Mouse (Mus musculus): ENCODE results near the gene Cdc14a. TPM values are rescaled to one million over a fixed set of nuclear protein-coding genes. Genes with fewer than 3 reads are reported as not detected.

The Cdc14a gene
- total and polyA plus RNA-seq, 2 experiments from 2014 or later, result 3.1 to 4.1 TPM

DNA sequence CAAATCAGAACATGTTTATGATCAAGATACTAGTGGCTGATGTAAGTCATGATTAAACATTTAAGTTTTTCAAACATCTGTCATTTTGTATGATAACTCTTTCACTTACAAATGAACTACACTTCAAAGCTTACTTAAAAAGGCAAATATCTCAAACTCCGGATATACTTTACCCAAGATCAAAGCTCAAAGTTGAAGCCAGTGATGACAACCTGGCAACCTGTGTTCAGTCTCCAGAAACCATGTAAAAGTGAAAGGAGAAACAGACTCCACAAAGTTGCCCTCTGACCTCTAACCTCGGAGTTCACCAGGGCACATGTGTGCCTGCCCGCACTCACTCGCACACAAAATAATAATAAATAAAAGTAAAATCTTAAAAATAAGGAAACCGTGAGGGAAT lies 49.3 kb downstream of the Cdc14a start:
- Histone ChIP-seq H3K9ac (no peak overlapping the region), H3K4me1 (ENCODE audit: insufficient read depth) (no peaks in the 10 kb centered on the region), H3K36me3 (ENCODE audit: insufficient read depth) (no peaks in the 10 kb centered on the region), H3K9me3 (ENCODE audit: low read length) (no peaks in the 10 kb centered on the region), H3K27ac (ENCODE audit: low read depth, low read length) (no peak overlapping the region), H3K27me3 (ENCODE audit: insufficient read depth, low read length) (no peaks in the 10 kb centered on the region), H3K4me3 (ENCODE audit: low read depth, low read length) (no peak overlapping the region), H3K4me2 (ENCODE audit: low read depth) (no peak overlapping the region)
- no peak for ATAC-seq
- no peak for DNase-seq
- WGBS, result 95% methylated on average over 5 of the region's 5 CpGs
- TF ChIP-seq CTCF (IDR thresholded peaks at IDR 0.05; ENCODE audit: low read depth), result no peak

DNA sequence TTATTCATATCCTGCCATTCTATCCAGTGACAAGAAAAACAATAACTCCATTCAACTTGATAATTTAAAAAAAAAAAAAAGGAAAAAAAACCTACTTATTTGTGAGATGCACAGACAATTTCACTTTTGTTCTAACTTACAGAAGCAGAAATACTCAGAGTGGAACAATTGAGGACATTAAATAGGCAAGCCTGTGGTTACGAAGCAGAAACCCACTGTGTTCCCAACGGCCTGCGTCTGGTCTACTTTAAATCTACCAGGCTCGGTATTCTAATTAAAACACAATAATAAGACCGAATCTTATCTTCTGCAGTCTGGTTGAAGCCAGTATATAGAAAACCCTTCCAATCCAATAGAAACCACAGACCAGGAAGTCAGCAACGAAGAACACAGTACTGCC lies 50.6 kb downstream of the Cdc14a start:
- Histone ChIP-seq H3K9me3 (ENCODE audit: low read length) (no peaks in the 10 kb centered on the region), H3K4me1 (ENCODE audit: insufficient read depth) (no peaks in the 10 kb centered on the region), H3K4me3 (ENCODE audit: low read depth, low read length) (no peak overlapping the region), H3K9ac (no peak overlapping the region), H3K36me3 (ENCODE audit: insufficient read depth) (no peaks in the 10 kb centered on the region), H3K4me2 (ENCODE audit: low read depth) (no peak overlapping the region), H3K27me3 (ENCODE audit: insufficient read depth, low read length) (no peaks in the 10 kb centered on the region), H3K27ac (ENCODE audit: low read depth, low read length) (no peak overlapping the region)
- WGBS, result 49% methylated on average over 6 of the region's 6 CpGs
- no peak for ATAC-seq
- DNase-seq, result no peak
- no peak for TF ChIP-seq CTCF (IDR thresholded peaks at IDR 0.05; ENCODE audit: low read depth)

GRCm38 (mm10) chr3:116368868-116369437 lies 54.9 kb downstream of the Cdc14a start:
- Histone ChIP-seq H3K4me3 (ENCODE audit: low read depth, low read length) (no peak overlapping the region), H3K27me3 (ENCODE audit: insufficient read depth, low read length) (no peaks in the 10 kb centered on the region), H3K9me3 (ENCODE audit: low read length) (no peaks in the 10 kb centered on the region), H3K36me3 (ENCODE audit: insufficient read depth) (no peaks in the 10 kb centered on the region), H3K4me2 (ENCODE audit: low read depth) (no peak overlapping the region), H3K9ac (no peak overlapping the region), H3K4me1 (ENCODE audit: insufficient read depth) (no peaks in the 10 kb centered on the region), H3K27ac (ENCODE audit: low read depth, low read length) (no peak overlapping the region)
- 20% methylated on average over 4 of the region's 4 CpGs for WGBS
- DNase-seq (no peak), ATAC-seq (peak; percentile 36; the same call in 1 of the 2 replicates)
- TF ChIP-seq CTCF (IDR thresholded peaks at IDR 0.05; ENCODE audit: low read depth), result no peak

DNA sequence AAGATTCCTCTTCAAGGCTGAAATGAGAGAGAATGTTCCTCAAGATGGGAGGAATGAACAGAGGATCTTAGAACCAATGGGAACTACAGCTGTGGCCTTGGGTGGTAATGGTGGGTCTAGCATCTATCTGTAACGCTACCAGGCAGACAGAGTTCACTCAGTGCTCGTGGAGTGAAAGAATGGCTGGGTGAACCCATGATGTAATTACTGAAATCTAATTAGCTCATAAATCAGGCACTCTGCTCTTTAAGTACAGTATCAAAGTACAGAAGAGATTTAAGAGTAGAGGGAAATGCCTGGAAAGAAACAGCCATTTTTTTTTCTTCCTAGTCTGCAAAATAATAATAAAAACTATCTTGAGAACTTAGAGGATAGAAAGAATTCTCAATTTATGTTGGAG lies 57.7 kb downstream of the Cdc14a start:
- no peak for DNase-seq
- H3K9ac ChIP-seq, result no peak overlapping the region
- H3K27me3 ChIP-seq (ENCODE audit: insufficient read depth, low read length), result no peaks in the 10 kb centered on the region
- H3K4me2 ChIP-seq (ENCODE audit: low read depth), result no peak overlapping the region
- H3K4me3 ChIP-seq (ENCODE audit: low read depth, low read length), result no peak overlapping the region
- H3K27ac ChIP-seq (ENCODE audit: low read depth, low read length), result no peak overlapping the region
- 62% methylated on average over 2 of the region's 2 CpGs for WGBS
- no peak for TF ChIP-seq CTCF (IDR thresholded peaks at IDR 0.05; ENCODE audit: low read depth)
- H3K36me3 ChIP-seq (ENCODE audit: insufficient read depth), result no peaks in the 10 kb centered on the region
- H3K9me3 ChIP-seq (ENCODE audit: low read length), result no peaks in the 10 kb centered on the region
- ATAC-seq, result no peak
- no peaks in the 10 kb centered on the region for H3K4me1 ChIP-seq (ENCODE audit: insufficient read depth)

DNA sequence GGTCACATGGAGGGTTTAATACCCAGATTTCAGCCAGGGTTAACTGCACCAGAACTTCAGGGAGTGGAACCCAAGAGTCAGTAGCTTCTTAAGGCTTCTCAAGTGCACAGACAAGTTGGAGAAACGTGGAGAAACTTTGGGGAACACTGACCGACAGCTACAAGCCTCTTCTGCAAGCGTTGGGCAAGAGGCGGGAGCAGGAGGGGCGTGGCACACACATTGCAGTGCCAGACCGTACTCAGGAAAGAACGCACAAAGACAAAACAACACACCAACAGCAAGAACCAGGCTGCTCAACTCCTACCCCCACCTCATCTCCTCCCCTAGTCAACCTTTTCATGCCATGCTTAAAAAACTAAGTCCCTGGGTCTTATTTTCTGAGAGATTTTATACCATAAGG lies 61.9 kb downstream of the Cdc14a start:
- TF ChIP-seq CTCF (IDR thresholded peaks at IDR 0.05; ENCODE audit: low read depth), result no peak
- Histone ChIP-seq H3K4me1 (ENCODE audit: insufficient read depth) (no peaks in the 10 kb centered on the region), H3K4me2 (ENCODE audit: low read depth) (no peak overlapping the region), H3K27me3 (ENCODE audit: insufficient read depth, low read length) (no peaks in the 10 kb centered on the region), H3K9ac (no peak overlapping the region), H3K27ac (ENCODE audit: low read depth, low read length) (no peak overlapping the region), H3K9me3 (ENCODE audit: low read length) (no peaks in the 10 kb centered on the region), H3K36me3 (ENCODE audit: insufficient read depth) (no peaks in the 10 kb centered on the region), H3K4me3 (ENCODE audit: low read depth, low read length) (no peak overlapping the region)
- 82% methylated on average over 7 of the region's 7 CpGs for WGBS
- DNase-seq (no peak), ATAC-seq (no peak)

DNA sequence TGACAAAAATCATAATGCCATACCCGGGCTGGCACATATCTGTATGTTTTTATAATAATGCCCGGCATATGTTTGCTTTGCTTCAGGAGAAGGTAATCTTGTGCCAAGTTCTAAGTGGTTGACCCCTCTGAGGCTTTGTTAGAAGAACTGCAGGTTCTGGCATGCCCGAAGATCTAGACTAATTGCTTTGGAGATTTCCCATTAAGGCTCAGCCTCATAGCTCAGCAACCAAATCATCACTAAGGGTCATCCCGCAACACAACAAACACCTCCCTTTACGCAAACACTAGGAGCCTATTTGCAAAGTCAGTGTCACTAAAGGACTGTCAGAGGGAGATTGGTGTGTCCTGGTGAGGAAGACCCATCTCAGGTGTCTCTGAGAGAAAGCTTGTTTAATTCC lies 62.7 kb downstream of the Cdc14a start:
- H3K4me2 ChIP-seq (ENCODE audit: low read depth), result no peak overlapping the region
- TF ChIP-seq CTCF (IDR thresholded peaks at IDR 0.05; ENCODE audit: low read depth), result no peak
- WGBS, result 84% methylated on average over 5 of the region's 5 CpGs
- no peak overlapping the region for H3K27ac ChIP-seq (ENCODE audit: low read depth, low read length)
- no peaks in the 10 kb centered on the region for H3K36me3 ChIP-seq (ENCODE audit: insufficient read depth)
- ATAC-seq, result no peak
- DNase-seq, result no peak
- no peaks in the 10 kb centered on the region for H3K27me3 ChIP-seq (ENCODE audit: insufficient read depth, low read length)
- H3K4me1 ChIP-seq (ENCODE audit: insufficient read depth), result no peaks in the 10 kb centered on the region
- H3K9ac ChIP-seq, result no peak overlapping the region
- no peaks in the 10 kb centered on the region for H3K9me3 ChIP-seq (ENCODE audit: low read length)
- H3K4me3 ChIP-seq (ENCODE audit: low read depth, low read length), result no peak overlapping the region

DNA sequence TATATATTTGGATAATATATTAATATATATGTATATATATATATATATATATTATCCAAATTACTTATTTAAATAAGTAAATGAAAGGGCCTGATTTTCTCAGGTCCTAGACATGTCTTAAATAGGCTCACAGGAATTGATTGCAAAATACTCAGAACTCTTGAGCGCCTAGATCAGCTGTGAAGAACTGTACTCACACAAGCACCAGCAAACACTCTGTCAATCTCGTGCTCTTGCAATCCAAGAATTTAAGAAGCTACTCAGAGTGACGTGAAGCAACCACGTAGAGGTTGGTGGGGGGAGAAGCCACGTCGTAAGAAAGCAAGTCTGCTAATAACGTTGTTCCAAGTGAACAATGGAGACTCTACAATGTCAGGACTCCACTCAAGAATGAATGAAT lies 66.0 kb downstream of the Cdc14a start:
- Histone ChIP-seq H3K27ac (ENCODE audit: low read depth, low read length) (no peak overlapping the region), H3K36me3 (ENCODE audit: insufficient read depth) (no peaks in the 10 kb centered on the region), H3K9ac (no peak overlapping the region), H3K4me2 (ENCODE audit: low read depth) (no peak overlapping the region), H3K4me3 (ENCODE audit: low read depth, low read length) (no peak overlapping the region), H3K4me1 (ENCODE audit: insufficient read depth) (no peaks in the 10 kb centered on the region), H3K9me3 (ENCODE audit: low read length) (no peaks in the 10 kb centered on the region), H3K27me3 (ENCODE audit: insufficient read depth, low read length) (no peaks in the 10 kb centered on the region)
- ATAC-seq (no peak), DNase-seq (no peak)
- 77% methylated on average over 7 of the region's 7 CpGs for WGBS
- TF ChIP-seq CTCF (IDR thresholded peaks at IDR 0.05; ENCODE audit: low read depth), result no peak

Data from forebrain, postnatal 0 days (tissue).